Mouse (Mus musculus): ENCODE data around the gene Pnkd. TPM values are rescaled to one million over a fixed set of nuclear protein-coding genes. Genes with fewer than 3 reads are reported as not detected.

Pnkd gene
- total and polyA plus RNA-seq, 3 experiments: 52.5 to 64.2 TPM; not detected in 1

- H3K9me3 ChIP-seq (replicated peaks; ENCODE audit: insufficient read depth, low read length): no peaks in the 10 kb centered on the region
- H3K36me3 ChIP-seq (ENCODE audit: control insufficient read depth in 1 of 2, insufficient read depth in 2 of 2, low read length in 2 of 2): no peaks in the 10 kb centered on the region
- no peak overlapping the region for H3K4me3 ChIP-seq (ENCODE audit: control insufficient read depth in 1 of 2, insufficient read depth in 1 of 2, low read depth in 2 of 2, low read length in 2 of 2)
- no peak overlapping the region for H3K9ac ChIP-seq (ENCODE audit: control insufficient read depth, low read depth, low read length, poor library complexity, severe bottlenecking)
- peaks cover 0 to 3% of the 10 kb centered on the region in 2 experiments; a peak in 2 of 4 replicates for H3K4me1 ChIP-seq (ENCODE audit: control insufficient read depth in 1 of 2, insufficient read depth in 2 of 2, low read length in 2 of 2)
- no peak for DNase-seq (ENCODE audit: low read depth, low spot score)
- peaks cover 9% of the 10 kb centered on the region for H3K79me2 ChIP-seq (ENCODE audit: control insufficient read depth, insufficient read depth, low read length, poor library complexity)
- no peak overlapping the region for H3K27ac ChIP-seq (ENCODE audit: control insufficient read depth, low read depth, low read length)
- no peak for TF ChIP-seq MEF2A (IDR thresholded peaks at IDR 0.05; ENCODE audit: extremely low read depth, insufficient replicate concordance, low read depth, low read length, poor library complexity, severe bottlenecking)
- no peak for TF ChIP-seq EP300 (IDR thresholded peaks at IDR 0.05; ENCODE audit: low read depth in 1 of 2, low read length in 2 of 2)
- no peak for TF ChIP-seq CTCF (IDR thresholded peaks at IDR 0.05 in 2 of 3, conservative IDR thresholded peaks at IDR 0.05 in 1 of 3; ENCODE audit: control insufficient read depth in 1 of 3, insufficient read depth in 1 of 3, low read depth in 2 of 3, low read length in 3 of 3, poor library complexity in 1 of 3, severe bottlenecking in 1 of 3)
- no peak for TF ChIP-seq BHLHE40 (IDR thresholded peaks at IDR 0.05; ENCODE audit: borderline replicate concordance, low read depth, low read length)
- no peak for TF ChIP-seq USF2 (IDR thresholded peaks at IDR 0.05; ENCODE audit: borderline replicate concordance in 1 of 2, insufficient read depth in 1 of 2, low read depth in 1 of 2, low read length in 2 of 2)
- no peak for TF ChIP-seq NRF1 (IDR thresholded peaks at IDR 0.05; ENCODE audit: insufficient read depth, low read depth, low read length, poor library complexity, severe bottlenecking)
- no peak for TF ChIP-seq ZNF384 (IDR thresholded peaks at IDR 0.05; ENCODE audit: low read depth, low read length)
- TF ChIP-seq MAX (IDR thresholded peaks at IDR 0.05; ENCODE audit: low read length): no peak
- TF ChIP-seq SIN3A (IDR thresholded peaks at IDR 0.05; ENCODE audit: low read length): no peak
- TF ChIP-seq TCF12 (IDR thresholded peaks at IDR 0.05; ENCODE audit: low read depth, low read length): no peak
- no peak for TF ChIP-seq ZKSCAN1 (IDR thresholded peaks at IDR 0.05; ENCODE audit: low read depth, low read length)
- no peak for TF ChIP-seq POLR2AphosphoS5 (IDR thresholded peaks at IDR 0.05; ENCODE audit: borderline replicate concordance, low read depth, low read length)
- no peak for TF ChIP-seq UBTF (IDR thresholded peaks at IDR 0.05; ENCODE audit: borderline replicate concordance, insufficient read depth, low read depth, low read length)
- no peak for TF ChIP-seq MYC (IDR thresholded peaks at IDR 0.05; ENCODE audit: low read depth, low read length)
- TF ChIP-seq ETS1 (IDR thresholded peaks at IDR 0.05; ENCODE audit: low read depth, low read length): no peak
- TF ChIP-seq NELFE (IDR thresholded peaks at IDR 0.05; ENCODE audit: low read depth, low read length): no peak
- TF ChIP-seq CHD1 (IDR thresholded peaks at IDR 0.05; ENCODE audit: low read depth, low read length): no peak
- TF ChIP-seq POLR2AphosphoS2 (IDR thresholded peaks at IDR 0.05; ENCODE audit: low read length): no peak
- no peak for TF ChIP-seq E2F4 (IDR thresholded peaks at IDR 0.05; ENCODE audit: borderline replicate concordance, low read depth, low read length)
- H3K27me3 ChIP-seq (ENCODE audit: control insufficient read depth in 1 of 2, insufficient read depth in 2 of 2, low read length in 2 of 2): no peaks in the 10 kb centered on the region
These were observed 2.8 kb upstream of the Pnkd start for GRCm38 (mm10) chr1:74281886-74282285.

Data from MEL (cell line).